Mouse (Mus musculus): ENCODE data around the gene Ntf5. TPM values are rescaled to one million over a fixed set of nuclear protein-coding genes. Genes with fewer than 3 reads are reported as not detected.

The Ntf5 gene
- total RNA-seq, 1 experiment from 2014 or later = 0.79 TPM

Other genes starting within 250 kb of the Ntf5 start
- gene Slc17a7, start 249.7 kb upstream of the Ntf5 start, total RNA-seq (2017) = 1.0 TPM in 1 of 2 replicates, not detected in the other
- not detected in 2 replicates for gene Gfy, start 234.1 kb upstream of the Ntf5 start, total RNA-seq (2017)
- gene Pth2, start 232.7 kb upstream of the Ntf5 start, total RNA-seq (2017) = not detected in 2 replicates
- gene Ccdc155, start 208.8 kb upstream of the Ntf5 start, total RNA-seq (2017) = 0.60 and 0.75 TPM in 2 replicates
- gene Dkkl1, start 201.5 kb upstream of the Ntf5 start, total RNA-seq (2017) = 37.0 TPM in 2 replicates
- gene Tead2, start 197.9 kb upstream of the Ntf5 start, total RNA-seq (2017) = 5.1 and 9.9 TPM in 2 replicates
- 76.4 and 103 TPM in 2 replicates for gene Cd37, start 174.6 kb upstream of the Ntf5 start, total RNA-seq (2017)
- not detected in 2 replicates for gene Slc6a16, start 172.6 kb upstream of the Ntf5 start, total RNA-seq (2017)
- 0.19 TPM in 1 of 2 replicates, not detected in the other for gene Slc6a21, start 136.2 kb upstream of the Ntf5 start, total RNA-seq (2017)
- gene Trpm4, start 79.9 kb upstream of the Ntf5 start, total RNA-seq (2017) = 3.2 and 10.8 TPM in 2 replicates
- not detected in 2 replicates for gene Hrc, start 78.4 kb upstream of the Ntf5 start, total RNA-seq (2017)
- not detected in 2 replicates for gene Ppfia3, start 46.7 kb upstream of the Ntf5 start, total RNA-seq (2017)
- 3.2 TPM in 1 of 2 replicates, not detected in the other for gene Lin7b, start 43.1 kb upstream of the Ntf5 start, total RNA-seq (2017)
- 498 and 589 TPM in 2 replicates for gene Snrnp70, start 18.0 kb upstream of the Ntf5 start, total RNA-seq (2017)
- gene Kcna7, start 8.0 kb upstream of the Ntf5 start, total RNA-seq (2017) = not detected in 2 replicates
- not detected in 2 replicates for gene Lhb, start 7.1 kb downstream of the Ntf5 start, total RNA-seq (2017)
- 8.5 and 11.3 TPM in 2 replicates for gene Gys1, start 21.1 kb downstream of the Ntf5 start, total RNA-seq (2017)
- 134 and 137 TPM in 2 replicates for gene Ruvbl2, start 24.4 kb downstream of the Ntf5 start, total RNA-seq (2017)
- gene Ftl1, start 46.2 kb downstream of the Ntf5 start, total RNA-seq (2017) = 599 and 753 TPM in 2 replicates
- gene Bax, start 53.2 kb downstream of the Ntf5 start, total RNA-seq (2017) = 18.0 and 28.0 TPM in 2 replicates
- gene Tulp2, start 68.2 kb downstream of the Ntf5 start, total RNA-seq (2017) = not detected in 2 replicates
- not detected in 2 replicates for gene Gm45808, start 73.1 kb downstream of the Ntf5 start, total RNA-seq (2017)
- gene Dhdh, start 75.1 kb downstream of the Ntf5 start, total RNA-seq (2017) = 16.9 and 21.6 TPM in 2 replicates
- gene Nucb1, start 96.7 kb downstream of the Ntf5 start, total RNA-seq (2017) = 255 and 378 TPM in 2 replicates
- gene Ppp1r15a, start 112.6 kb downstream of the Ntf5 start, total RNA-seq (2017) = 267 and 291 TPM in 2 replicates
- 0.31 and 3.1 TPM in 2 replicates for gene Plekha4, start 112.6 kb downstream of the Ntf5 start, total RNA-seq (2017)
- gene Hsd17b14, start 141.2 kb downstream of the Ntf5 start, total RNA-seq (2017) = not detected in 2 replicates
- 16.4 and 20.9 TPM in 2 replicates for gene Bcat2, start 156.5 kb downstream of the Ntf5 start, total RNA-seq (2017)
- not detected in 2 replicates for gene Fgf21, start 201.8 kb downstream of the Ntf5 start, total RNA-seq (2017)
- gene Fut1, start 203.6 kb downstream of the Ntf5 start, total RNA-seq (2017) = 0.25 TPM in 1 of 2 replicates, not detected in the other
- not detected in 2 replicates for gene Izumo1, start 208.1 kb downstream of the Ntf5 start, total RNA-seq (2017)
- gene Rasip1, start 213.8 kb downstream of the Ntf5 start, total RNA-seq (2017) = 0.94 TPM in 1 of 2 replicates, not detected in the other
- not detected in 2 replicates for gene Mamstr, start 226.3 kb downstream of the Ntf5 start, total RNA-seq (2017)

Measured in hematopoietic stem cell, adult 5-6 weeks (primary cell).